Mouse (Mus musculus): ENCODE data around the gene Thop1. TPM values are rescaled to one million over a fixed set of nuclear protein-coding genes. Genes with fewer than 3 reads are reported as not detected.

Thop1 gene
- 1 to 10 TPM; 6.6 to 8.3 TPM for total RNA-seq (2023)

DNA sequence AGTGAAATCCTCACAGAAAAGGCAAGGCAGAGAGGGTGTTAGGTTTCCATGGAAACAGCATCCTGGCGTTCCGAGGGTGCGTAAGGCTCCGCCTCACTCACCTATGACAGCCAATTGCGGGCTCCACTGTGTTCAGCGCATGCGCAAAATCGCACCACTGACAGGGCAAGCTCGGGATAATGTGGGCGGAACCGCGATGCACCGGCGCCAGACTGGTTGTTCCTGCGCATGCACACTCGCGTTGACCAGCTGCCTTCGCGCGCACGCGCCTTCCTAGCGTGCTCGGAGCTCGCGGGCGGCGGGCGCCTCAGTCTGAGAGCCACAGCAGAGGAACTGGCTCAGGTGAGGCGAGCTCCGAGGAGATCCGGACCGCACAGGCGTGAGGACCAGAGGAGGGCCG lies at the start of gene Thop1:
Thop1 (plus strand) TSS at position 200 of the 400 bp plus-strand sequence.

DNA sequence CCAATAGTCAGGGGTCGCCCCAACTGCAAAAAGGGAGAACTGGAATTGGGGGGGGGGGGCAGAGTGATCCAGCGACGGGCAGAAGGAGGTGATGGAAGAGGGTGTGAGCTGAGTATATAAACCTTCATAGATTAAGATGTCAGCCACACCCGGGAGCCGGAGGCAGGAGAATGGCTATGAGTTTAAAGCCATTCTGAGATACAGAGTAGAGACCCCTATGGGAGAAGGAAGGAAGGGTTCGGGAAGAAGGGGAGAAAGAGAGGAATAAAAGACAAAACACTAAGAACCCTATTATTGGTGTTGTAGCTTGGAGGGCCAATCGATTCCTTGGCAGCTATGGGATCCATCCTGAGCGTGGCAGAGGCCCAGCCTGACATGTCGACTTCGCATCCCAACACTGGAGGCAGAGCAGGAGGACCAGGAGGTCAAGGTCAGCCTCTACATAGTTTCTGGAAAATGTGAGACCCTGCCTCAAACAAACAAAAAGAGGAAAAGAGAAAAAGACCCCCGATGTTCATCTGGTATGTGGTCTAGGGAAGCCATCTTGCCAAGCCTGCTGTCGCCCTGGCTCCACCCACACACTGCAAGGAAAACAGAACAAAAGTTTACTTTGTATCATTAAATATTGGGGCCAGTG lies 44.1 kb upstream of the Thop1 start, which contains the start of gene Diras1:
Diras1 (minus strand) TSS at position 24 of the 637 bp plus-strand sequence.

DNA sequence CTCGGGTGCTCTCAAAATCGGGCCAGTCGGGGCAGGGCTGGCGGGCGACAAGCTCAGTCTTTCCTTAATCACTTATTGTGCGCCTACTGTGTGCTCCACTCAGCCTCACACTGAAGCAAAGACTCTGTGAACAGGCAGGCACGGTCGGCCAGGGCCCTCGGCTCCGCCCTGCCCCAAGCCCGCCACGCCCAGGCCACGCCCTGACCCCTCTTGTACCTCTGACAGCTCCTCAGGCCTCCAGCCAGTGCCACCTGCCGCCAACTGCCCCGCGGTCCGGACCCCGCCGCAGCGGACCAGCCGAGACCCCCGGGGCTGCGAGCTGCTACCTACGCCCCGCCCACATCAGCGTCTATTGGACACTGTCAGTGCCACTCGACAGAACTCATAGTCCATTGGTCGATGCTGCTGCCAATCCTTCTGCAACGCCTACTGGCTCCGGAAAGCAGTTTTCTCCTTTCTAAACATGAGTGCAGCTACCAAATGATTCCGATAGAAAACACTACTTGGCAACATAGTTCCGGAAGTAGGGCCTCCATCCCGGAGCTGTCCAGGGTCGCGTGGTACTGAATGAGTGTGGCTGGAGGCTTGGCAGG lies 32.8 kb upstream of the Thop1 start, which contains the start of gene Slc39a3:
Slc39a3 (minus strand) TSS at position 439 of the 593 bp plus-strand sequence.

DNA sequence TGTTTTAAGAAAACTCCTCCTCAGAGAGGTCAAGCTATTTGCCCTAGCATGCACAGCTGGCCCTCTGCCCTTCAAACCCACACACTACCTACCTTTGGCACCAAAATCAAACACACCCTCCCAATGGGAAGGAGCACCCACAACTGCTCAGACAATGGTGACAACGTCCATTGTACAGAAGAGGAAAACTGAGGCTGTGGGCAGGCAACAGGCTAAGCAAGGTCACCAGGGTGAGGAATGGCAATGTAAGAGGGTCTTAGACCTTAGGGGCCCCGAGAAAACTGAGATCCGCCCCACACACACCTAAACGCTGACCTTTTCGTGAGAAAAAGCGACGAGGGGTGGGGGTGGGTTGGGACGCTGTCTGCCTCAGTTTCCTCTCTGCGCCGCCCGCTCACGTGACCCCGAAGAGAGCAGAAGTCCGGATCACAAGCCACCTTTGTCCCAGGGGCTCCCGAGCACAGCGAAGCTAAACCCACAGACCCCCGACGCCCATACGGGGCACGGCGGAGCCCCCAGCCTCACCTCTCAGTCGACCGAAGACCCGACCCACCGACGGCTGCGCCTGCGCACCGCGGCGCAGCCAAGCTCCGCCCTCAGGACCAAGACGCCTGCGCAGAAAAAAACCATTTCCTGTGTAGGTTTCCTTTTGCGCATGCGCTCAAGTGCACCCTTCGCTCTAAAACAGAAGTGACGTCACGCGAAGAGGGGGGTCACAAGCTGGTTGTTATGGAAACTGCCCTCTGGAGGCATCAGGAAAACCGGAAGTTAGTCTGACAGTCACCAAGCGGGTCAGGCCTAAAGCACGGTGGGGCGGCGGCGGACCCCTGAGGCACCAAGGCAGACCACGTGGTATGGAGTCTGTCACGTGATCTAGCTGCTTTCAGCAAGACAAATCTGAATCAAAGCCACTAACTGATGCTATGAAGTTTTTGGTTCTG lies 10.0 kb upstream of the Thop1 start, which contains the start of gene Sgta:
Sgta (minus strand) TSS at position 579 of the 941 bp plus-strand sequence.

DNA sequence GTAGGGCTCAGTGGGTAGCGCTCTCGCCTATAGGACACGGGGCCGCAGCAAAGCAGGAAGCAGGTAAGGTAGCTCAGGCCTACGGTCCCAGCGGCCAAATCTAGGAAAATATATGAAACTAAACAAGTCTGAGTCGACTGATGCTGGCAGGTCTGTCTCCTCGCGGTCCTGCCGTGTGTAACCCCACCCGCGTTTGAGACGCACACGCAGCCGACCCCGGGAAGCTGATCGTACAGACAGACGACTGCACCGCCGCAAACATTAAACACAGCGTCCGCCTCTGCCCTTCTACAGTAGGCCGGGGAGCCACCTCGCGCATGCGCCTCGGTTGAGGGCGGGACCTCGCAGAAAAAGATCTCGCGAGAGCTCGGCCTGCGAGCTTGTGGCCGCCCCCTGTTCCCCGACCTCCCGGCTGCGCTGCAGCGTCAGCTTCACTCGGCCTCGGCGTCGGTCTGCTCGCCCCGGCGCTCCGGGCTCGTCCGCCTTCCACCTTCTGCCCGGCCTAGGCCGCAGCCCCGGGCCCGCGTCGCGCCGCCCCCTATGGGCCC lies 35.8 kb downstream of the Thop1 start, which contains the start of gene Map2k2:
Map2k2 (plus strand) TSS at position 351 of the 548 bp plus-strand sequence.

Other genes with a start within 250 kb of the Thop1 start
- 100 to 1,000 TPM; 551 to 600 TPM for gene Oaz1, start 243.4 kb upstream of the Thop1 start, total RNA-seq (2023)
- gene Lingo3, start 226.0 kb upstream of the Thop1 start, total RNA-seq (2023), result not detected
- gene Lsm7, start 214.8 kb upstream of the Thop1 start, total RNA-seq (2023), result 10 to 100 TPM; 14.4 to 14.7 TPM
- 10 to 100 TPM; 23.9 to 34.6 TPM for gene Sppl2b, start 214.8 kb upstream of the Thop1 start, total RNA-seq (2023)
- not detected for gene Tmprss9, start 198.2 kb upstream of the Thop1 start, total RNA-seq (2023)
- 10 to 100 TPM; 46.4 to 48.9 TPM for gene Timm13, start 169.1 kb upstream of the Thop1 start, total RNA-seq (2023)
- gene Lmnb2, start 151.8 kb upstream of the Thop1 start, total RNA-seq (2023), result 10 to 100 TPM; 22.0 to 24.2 TPM
- 10 to 100 TPM; 27.4 to 30.8 TPM for gene Gadd45b, start 140.0 kb upstream of the Thop1 start, total RNA-seq (2023)
- under 1 TPM; 0.59 to 0.68 TPM for gene Gng7, start 55.1 kb upstream of the Thop1 start, total RNA-seq (2023)
- not detected for gene Diras1, start 44.4 kb upstream of the Thop1 start, total RNA-seq (2023)
- gene Slc39a3, start 32.6 kb upstream of the Thop1 start, total RNA-seq (2023), result 10 to 100 TPM; 11.2 to 13.3 TPM
- 10 to 100 TPM; 48.3 to 49.5 TPM for gene Sgta, start 9.9 kb upstream of the Thop1 start, total RNA-seq (2023)
- 1 to 10 TPM in 1 of 2 experiments, under 1 TPM in 1; 0.64 to 1.2 TPM for gene Creb3l3, start 28.8 kb downstream of the Thop1 start, total RNA-seq (2023)
- 10 to 100 TPM; 86.1 to 87.6 TPM for gene Map2k2, start 35.9 kb downstream of the Thop1 start, total RNA-seq (2023)
- gene Zbtb7a, start 65.2 kb downstream of the Thop1 start, total RNA-seq (2023), result 10 to 100 TPM; 62.4 to 68.5 TPM
- gene Pias4, start 97.9 kb downstream of the Thop1 start, total RNA-seq (2023), result 10 to 100 TPM; 27.3 to 29.5 TPM
- 100 to 1,000 TPM; 824 to 844 TPM for gene Eef2, start 106.6 kb downstream of the Thop1 start, total RNA-seq (2023)
- 10 to 100 TPM; 26.8 to 31.2 TPM for gene Dapk3, start 113.0 kb downstream of the Thop1 start, total RNA-seq (2023)
- gene 4930442H23Rik, start 113.8 kb downstream of the Thop1 start, total RNA-seq (2023), result not detected
- not detected for gene Nmrk2, start 132.0 kb downstream of the Thop1 start, total RNA-seq (2023)
- gene Atcay, start 160.8 kb downstream of the Thop1 start, total RNA-seq (2023), result not detected
- gene Zfr2, start 163.1 kb downstream of the Thop1 start, total RNA-seq (2023), result 1 to 10 TPM in 1 of 2 experiments, under 1 TPM in 1; 0.44 to 1.5 TPM
- 1 to 10 TPM; 7.1 to 10.0 TPM for gene Matk, start 182.9 kb downstream of the Thop1 start, total RNA-seq (2023)
- 10 to 100 TPM; 36.4 to 40.7 TPM for gene Mrpl54, start 196.9 kb downstream of the Thop1 start, total RNA-seq (2023)
- gene Apba3, start 196.9 kb downstream of the Thop1 start, total RNA-seq (2023), result 10 to 100 TPM; 28.2 to 28.6 TPM
- gene Tjp3, start 221.5 kb downstream of the Thop1 start, total RNA-seq (2023), result 1 to 10 TPM; 5.6 to 5.8 TPM
- 10 to 100 TPM; 84.7 to 91.8 TPM for gene Pip5k1c, start 222.9 kb downstream of the Thop1 start, total RNA-seq (2023)